Mouse (Mus musculus) neural tube, embryonic 12.5 days (tissue): ENCODE measurements around the gene Arhgef33. TPM values are rescaled to one million over a fixed set of nuclear protein-coding genes. Genes with fewer than 3 reads are reported as not detected.

Experiments used
- ATAC-seq: fragments of 200-750 bp; cut with Nextera tagmentation; 2 replicates; pipeline ENCODE4 v1.8.0; 2017; ENCODE audit warnings: low read depth, mild to moderate bottlenecking, moderate TSS enrichment, moderate library complexity; ENCODE audit not compliant: low FRiP score
- H3K27ac ChIP-seq: fragments of 300-500 bp; sonication (generic); 2 replicates; pipeline ENCODE4 v1.5.1; 2016
- H3K27me3 ChIP-seq: fragments of 300-500 bp; sonication (generic); replicated peaks from 2 replicates; pipeline ENCODE4 v1.6.1; 2016; ENCODE audit warnings: mild to moderate bottlenecking
- H3K36me3 ChIP-seq: fragments of 300-500 bp; sonication (generic); 2 replicates; pipeline ENCODE4 v1.6.1; 2016; ENCODE audit warnings: mild to moderate bottlenecking
- H3K4me1 ChIP-seq: fragments of 300-500 bp; sonication (generic); 2 replicates; pipeline ENCODE4 v1.6.1; 2016
- H3K4me2 ChIP-seq: fragments of 300-500 bp; sonication (generic); replicated peaks from 2 replicates; pipeline ENCODE4 v1.6.1; 2016; ENCODE audit warnings: mild to moderate bottlenecking
- H3K4me3 ChIP-seq: fragments of 300-500 bp; sonication (generic); 2 replicates; pipeline ENCODE4 v1.5.1; 2016
- H3K9ac ChIP-seq: fragments of 300-500 bp; sonication (generic); 2 replicates; pipeline ENCODE4 v1.6.1; 2016; ENCODE audit warnings: mild to moderate bottlenecking
- H3K9me3 ChIP-seq: fragments of 300-500 bp; sonication (generic); 2 replicates; pipeline ENCODE4 v1.6.1; 2016; ENCODE audit warnings: mild to moderate bottlenecking
- WGBS: fragments of 180-500 bp; shearing (Covaris S2); methylation state at CpG from one replicate; pipeline ENCODE4 v1.1.7; 2016; 5-methylcytosine and 5-hydroxymethylcytosine counted together
- polyA plus RNA-seq: library from polyadenylated mRNA; unstranded; fragments of >200 nt; fragmentation: Nextera tagmentation; extraction: Ambion mirVana; gene quantifications from 2 replicates; pipeline ENCODE4 v1.2.1, GENCODE M21; 2016

Arhgef33 gene
- polyA plus RNA-seq, 1 experiment from 2014 or later, result 2.0 TPM

DNA sequence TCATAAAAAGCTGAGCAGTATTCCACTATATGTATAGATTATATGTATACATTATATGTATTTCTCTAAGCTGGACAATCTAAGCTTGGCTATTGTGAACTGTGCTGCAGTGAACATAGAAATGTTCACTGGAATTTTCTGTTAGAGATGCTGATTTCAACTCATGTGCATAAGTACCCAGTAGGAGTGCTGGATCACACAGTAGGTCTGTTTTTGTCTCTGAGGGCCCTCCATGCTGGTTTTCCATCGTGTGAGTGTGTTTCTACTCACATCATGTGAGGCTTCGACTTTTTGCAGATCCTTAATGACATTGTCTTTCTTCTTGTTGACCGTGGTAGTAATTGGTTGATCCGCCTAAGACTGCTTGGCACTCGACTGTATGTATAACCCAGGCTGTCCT lies 8.4 kb upstream of the Arhgef33 start:
- no peak for ATAC-seq
- no peak overlapping the region for H3K4me3 ChIP-seq
- no peaks in the 10 kb centered on the region for H3K9me3 ChIP-seq
- H3K9ac ChIP-seq, result no peak overlapping the region
- no peaks in the 10 kb centered on the region for H3K27me3 ChIP-seq
- H3K4me1 ChIP-seq, result no peaks in the 10 kb centered on the region
- H3K4me2 ChIP-seq, result no peak overlapping the region
- WGBS, result 92% methylated on average over 5 of the region's 5 CpGs
- H3K27ac ChIP-seq, result no peak overlapping the region
- H3K36me3 ChIP-seq, result no peaks in the 10 kb centered on the region

DNA sequence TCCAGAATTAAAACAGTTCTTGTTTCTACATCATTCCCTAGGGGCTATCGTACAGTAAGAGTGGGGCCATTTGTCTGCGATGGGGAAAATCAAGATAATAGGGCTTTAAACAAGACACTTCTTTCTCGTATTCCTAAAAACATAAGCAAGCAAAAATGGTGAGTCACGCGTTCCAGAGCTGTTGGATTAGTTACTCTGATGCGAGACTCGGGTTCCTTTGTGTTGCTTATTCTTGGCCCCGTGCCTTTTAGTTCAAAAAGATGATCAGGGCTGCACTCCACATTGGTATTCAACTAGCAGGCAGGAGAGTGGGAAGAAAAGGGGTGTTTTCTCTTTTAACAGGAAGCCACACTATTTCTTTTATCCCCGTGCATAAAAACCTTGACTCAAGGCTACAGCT lies 4.6 kb downstream of the Arhgef33 start:
- Histone ChIP-seq H3K4me2 (no peak overlapping the region), H3K27me3 (no peaks in the 10 kb centered on the region), H3K9me3 (no peaks in the 10 kb centered on the region), H3K9ac (no peak overlapping the region), H3K4me1 (peaks cover 3% of the 10 kb centered on the region; the same call in 1 of the 2 replicates), H3K27ac (no peak overlapping the region), H3K36me3 (no peaks in the 10 kb centered on the region), H3K4me3 (no peak overlapping the region)
- ATAC-seq, result no peak
- 78% methylated on average over 9 of the region's 9 CpGs for WGBS

DNA sequence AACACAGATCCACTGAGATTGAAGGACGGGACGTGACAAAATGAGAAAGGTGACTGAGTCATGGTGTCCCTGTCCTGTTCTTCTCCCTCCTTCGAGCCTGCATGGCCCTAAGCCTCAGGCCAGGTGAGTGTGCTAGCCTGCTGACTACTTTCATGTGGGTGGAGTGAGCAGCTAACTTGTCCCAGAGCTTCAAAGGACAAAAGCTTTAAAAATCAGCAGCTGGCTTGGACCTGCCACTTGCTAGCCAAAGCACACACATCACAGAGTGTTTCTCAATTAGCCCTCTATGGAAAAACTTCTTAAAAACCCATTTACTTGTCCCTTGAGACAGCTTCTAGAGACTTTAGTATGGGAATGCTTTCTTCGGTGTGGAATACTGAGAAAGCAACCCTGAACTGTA lies 5.2 kb downstream of the Arhgef33 start:
- Histone ChIP-seq H3K27ac (no peak overlapping the region), H3K4me3 (no peak overlapping the region), H3K9me3 (no peaks in the 10 kb centered on the region), H3K4me1 (peaks cover 3% of the 10 kb centered on the region; the same call in 1 of the 2 replicates), H3K36me3 (no peaks in the 10 kb centered on the region), H3K27me3 (no peaks in the 10 kb centered on the region), H3K4me2 (no peak overlapping the region), H3K9ac (no peak overlapping the region)
- ATAC-seq, result no peak
- 84% methylated on average over 4 of the region's 4 CpGs for WGBS

DNA sequence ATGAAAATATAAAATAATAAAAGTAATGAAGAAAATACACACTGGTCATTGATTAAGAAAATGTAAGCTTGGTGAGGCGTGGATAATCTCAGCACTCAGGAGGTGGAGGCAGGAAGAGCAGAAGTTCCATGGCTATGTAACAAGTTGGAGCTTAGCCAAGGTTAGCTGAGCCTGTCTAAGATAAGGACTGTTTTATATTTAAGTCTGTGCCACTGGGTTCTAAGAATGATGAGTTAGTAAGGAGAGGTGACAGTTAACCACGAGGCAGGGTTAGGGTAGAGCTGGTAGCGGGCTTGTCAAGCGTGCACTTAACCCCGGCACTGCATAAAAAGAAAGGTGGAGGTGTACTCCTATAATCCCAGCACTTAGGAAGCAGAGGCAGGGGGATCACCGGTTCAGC lies 15.0 kb downstream of the Arhgef33 start:
- WGBS, result 93% methylated on average over 6 of the region's 6 CpGs
- Histone ChIP-seq H3K27me3 (no peaks in the 10 kb centered on the region), H3K9me3 (no peaks in the 10 kb centered on the region)

DNA sequence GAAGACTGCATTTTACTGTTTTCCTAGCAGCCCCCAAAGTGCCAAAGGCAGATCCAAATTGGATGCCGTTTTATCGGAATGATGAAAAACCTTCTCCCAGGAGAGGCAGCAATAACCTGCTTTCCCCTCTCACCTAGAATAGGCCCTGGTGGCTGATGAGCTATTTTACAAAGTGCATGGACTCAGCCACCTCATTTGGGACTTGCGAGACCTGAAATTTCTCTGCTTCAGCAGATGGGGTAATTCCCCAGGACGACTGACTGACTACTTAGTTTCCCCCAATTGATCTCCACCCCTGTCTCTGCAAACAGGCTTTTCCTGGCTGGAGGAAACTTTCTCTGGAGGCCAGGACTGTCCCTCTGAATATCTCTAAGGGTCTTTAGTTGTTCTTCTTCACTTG lies 15.8 kb downstream of the Arhgef33 start:
- Histone ChIP-seq H3K9ac (no peak overlapping the region), H3K27me3 (no peaks in the 10 kb centered on the region), H3K4me3 (no peak overlapping the region), H3K4me2 (no peak overlapping the region), H3K27ac (no peak overlapping the region), H3K9me3 (no peaks in the 10 kb centered on the region), H3K4me1 (no peaks in the 10 kb centered on the region), H3K36me3 (no peaks in the 10 kb centered on the region)
- WGBS, result 76% methylated on average over 4 of the region's 4 CpGs
- no peak for ATAC-seq

More for the DNA sequence above, 15.0 kb downstream of the Arhgef33 start:
- no peak overlapping the region for H3K4me3 ChIP-seq
- no peaks in the 10 kb centered on the region for H3K36me3 ChIP-seq
- no peaks in the 10 kb centered on the region for H3K4me1 ChIP-seq
- H3K9ac ChIP-seq, result no peak overlapping the region
- ATAC-seq, result no peak
- H3K27ac ChIP-seq, result no peak overlapping the region
- H3K4me2 ChIP-seq, result no peak overlapping the region

DNA sequence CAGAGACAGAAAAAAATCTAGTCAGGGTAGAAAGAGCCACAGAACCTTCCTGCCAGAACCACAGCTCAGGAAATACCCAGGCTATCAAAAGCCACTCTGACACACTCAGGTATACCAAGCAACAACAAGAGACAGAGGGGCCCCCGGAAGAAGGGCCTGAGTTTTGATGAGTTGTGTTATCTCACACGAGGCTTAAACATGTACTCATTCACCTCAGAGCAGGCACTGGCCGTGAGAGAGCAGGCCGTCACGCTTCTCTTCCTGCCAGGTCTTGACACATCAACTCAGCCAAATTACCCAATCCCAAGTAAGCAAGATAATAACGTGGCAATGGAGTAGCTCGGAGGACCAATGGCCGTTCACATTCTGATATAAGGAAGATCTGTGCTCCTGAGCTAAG lies 16.5 kb downstream of the Arhgef33 start:
- H3K27me3 ChIP-seq, result no peaks in the 10 kb centered on the region
- no peak overlapping the region for H3K4me3 ChIP-seq
- WGBS, result 84% methylated on average over 8 of the region's 8 CpGs
- H3K9ac ChIP-seq, result no peak overlapping the region
- no peak overlapping the region for H3K27ac ChIP-seq
- H3K9me3 ChIP-seq, result no peaks in the 10 kb centered on the region
- no peak overlapping the region for H3K4me2 ChIP-seq
- ATAC-seq, result no peak
- no peaks in the 10 kb centered on the region for H3K4me1 ChIP-seq
- H3K36me3 ChIP-seq, result no peaks in the 10 kb centered on the region

DNA sequence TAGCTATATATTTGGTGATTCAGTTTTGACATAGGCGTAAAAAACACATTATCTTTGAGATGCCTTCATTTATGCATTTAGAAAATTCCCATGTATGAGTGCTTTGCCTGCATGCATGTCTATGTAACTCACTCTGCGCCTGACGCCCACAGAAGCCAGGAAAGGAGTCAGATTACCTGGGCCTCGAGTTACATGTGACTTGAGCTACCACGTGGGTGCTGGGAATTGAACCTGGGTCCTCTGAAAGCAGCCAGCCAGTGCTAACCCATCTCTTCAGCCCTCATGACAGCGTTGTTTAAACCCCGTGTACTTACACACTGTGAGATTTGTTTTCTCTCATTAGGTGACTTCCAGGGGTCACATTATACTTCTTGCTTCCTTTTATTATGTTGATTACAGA lies 17.3 kb downstream of the Arhgef33 start:
- WGBS, result 86% methylated on average over 7 of the region's 7 CpGs
- Histone ChIP-seq H3K36me3 (no peaks in the 10 kb centered on the region), H3K9ac (no peak overlapping the region), H3K4me2 (no peak overlapping the region), H3K27ac (no peak overlapping the region), H3K27me3 (no peaks in the 10 kb centered on the region), H3K4me3 (no peak overlapping the region), H3K9me3 (no peaks in the 10 kb centered on the region), H3K4me1 (no peaks in the 10 kb centered on the region)
- ATAC-seq, result no peak

DNA sequence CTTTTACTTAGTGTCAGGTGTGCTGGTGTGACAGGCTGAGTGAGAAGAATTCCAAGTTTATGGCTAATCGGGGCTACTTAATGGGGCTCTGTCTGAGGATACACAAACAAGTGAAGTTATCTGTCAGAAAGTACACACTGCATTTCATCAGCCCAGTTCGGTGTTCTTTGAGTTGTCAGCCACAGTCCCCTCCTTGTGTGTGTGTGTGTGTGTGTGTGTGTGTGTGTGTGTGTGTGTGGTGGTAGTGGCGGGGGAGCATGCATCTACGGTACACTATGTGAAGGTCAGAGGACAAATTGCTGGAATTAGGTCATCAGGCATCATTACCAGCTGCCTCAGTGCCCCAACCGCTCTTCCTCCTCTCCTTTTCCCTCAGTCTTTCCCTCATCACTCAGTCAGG lies 18.2 kb downstream of the Arhgef33 start:
- ATAC-seq, result no peak

DNA sequence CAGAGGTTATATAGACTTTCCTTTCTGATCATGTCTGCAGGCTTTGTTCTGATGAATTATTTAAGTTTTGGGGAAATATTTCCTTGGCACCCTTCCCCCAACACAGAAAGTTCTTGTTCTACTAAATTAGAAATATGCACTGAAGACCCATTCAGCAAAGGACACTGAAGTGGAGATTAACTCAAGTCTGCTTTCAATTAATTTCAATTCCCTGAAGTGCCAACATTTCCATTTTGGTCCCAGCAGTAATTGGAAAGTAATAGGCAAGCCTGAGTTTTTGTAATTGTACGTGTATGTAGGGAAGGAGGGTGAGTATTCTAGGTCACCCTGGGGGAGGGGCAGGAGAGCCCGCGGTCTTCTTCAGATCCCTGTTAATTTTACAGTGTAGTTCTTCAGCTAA lies 19.2 kb downstream of the Arhgef33 start:
- H3K27me3 ChIP-seq, result no peaks in the 10 kb centered on the region
- H3K4me3 ChIP-seq, result no peak overlapping the region
- WGBS, result 76% methylated on average over 3 of the region's 3 CpGs
- no peaks in the 10 kb centered on the region for H3K36me3 ChIP-seq
- no peak overlapping the region for H3K9ac ChIP-seq
- H3K27ac ChIP-seq, result no peak overlapping the region
- H3K9me3 ChIP-seq, result no peaks in the 10 kb centered on the region
- no peak for ATAC-seq
- H3K4me2 ChIP-seq, result no peak overlapping the region
- no peaks in the 10 kb centered on the region for H3K4me1 ChIP-seq

More for the DNA sequence above, 18.2 kb downstream of the Arhgef33 start:
- Histone ChIP-seq H3K27me3 (no peaks in the 10 kb centered on the region), H3K4me3 (no peak overlapping the region), H3K4me1 (no peaks in the 10 kb centered on the region), H3K4me2 (no peak overlapping the region), H3K36me3 (no peaks in the 10 kb centered on the region), H3K9me3 (no peaks in the 10 kb centered on the region), H3K27ac (no peak overlapping the region), H3K9ac (no peak overlapping the region)
- 90% methylated on average over 5 of the region's 5 CpGs for WGBS

DNA sequence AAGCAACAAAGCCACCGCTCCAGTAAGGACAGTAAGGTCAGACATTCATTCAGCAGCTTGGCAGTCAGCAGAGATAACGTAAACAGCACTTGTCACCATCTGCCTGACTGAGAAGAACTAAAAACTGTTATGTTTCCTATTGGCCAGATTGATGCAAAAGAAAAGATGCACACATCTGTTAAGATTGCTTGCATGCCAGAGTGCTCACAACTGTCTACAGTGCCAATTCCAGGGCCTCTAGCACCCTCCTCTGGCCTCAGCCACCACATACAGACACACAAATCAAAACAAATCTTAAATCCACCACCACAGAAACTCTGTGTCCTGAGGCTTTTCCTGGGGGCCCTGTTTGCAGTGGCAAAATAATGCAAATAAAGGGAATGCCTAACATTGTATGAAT lies 25.2 kb downstream of the Arhgef33 start:
- Histone ChIP-seq H3K4me3 (no peak overlapping the region), H3K27ac (no peak overlapping the region), H3K9ac (no peak overlapping the region), H3K4me1 (no peaks in the 10 kb centered on the region), H3K27me3 (no peaks in the 10 kb centered on the region), H3K4me2 (no peak overlapping the region), H3K9me3 (no peaks in the 10 kb centered on the region), H3K36me3 (no peaks in the 10 kb centered on the region)
- WGBS, result 92% methylated on average over 2 of the region's 2 CpGs
- ATAC-seq, result no peak

DNA sequence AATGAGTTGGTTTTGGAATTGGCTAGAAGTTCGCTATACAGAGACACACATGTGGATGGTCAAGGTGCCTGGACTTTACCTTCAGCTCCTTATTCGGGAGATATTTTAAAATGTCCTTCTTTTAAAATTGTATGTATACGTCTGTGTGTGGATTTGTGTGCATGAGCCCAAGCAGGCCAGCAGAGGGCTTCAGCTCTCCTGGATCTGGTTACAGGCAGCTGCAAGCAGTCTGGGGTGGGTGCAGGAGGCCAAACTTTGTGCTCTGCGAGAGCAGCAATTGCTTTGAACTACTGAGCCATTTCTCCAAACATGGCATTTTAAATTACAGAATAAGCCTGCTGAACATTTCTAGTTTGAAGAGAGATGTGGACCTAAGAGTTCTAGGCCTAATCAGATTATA lies 38.1 kb downstream of the Arhgef33 start:
- Histone ChIP-seq H3K4me1 (no peaks in the 10 kb centered on the region), H3K27ac (no peak overlapping the region), H3K36me3 (no peaks in the 10 kb centered on the region), H3K4me2 (no peak overlapping the region), H3K9ac (no peak overlapping the region), H3K4me3 (no peak overlapping the region), H3K27me3 (no peaks in the 10 kb centered on the region), H3K9me3 (0 out of 2 replicates have a peak, but pooled peaks cover 3% of the 10 kb centered on the region)
- 78% methylated on average over 4 of the region's 4 CpGs for WGBS
- ATAC-seq, result no peak

DNA sequence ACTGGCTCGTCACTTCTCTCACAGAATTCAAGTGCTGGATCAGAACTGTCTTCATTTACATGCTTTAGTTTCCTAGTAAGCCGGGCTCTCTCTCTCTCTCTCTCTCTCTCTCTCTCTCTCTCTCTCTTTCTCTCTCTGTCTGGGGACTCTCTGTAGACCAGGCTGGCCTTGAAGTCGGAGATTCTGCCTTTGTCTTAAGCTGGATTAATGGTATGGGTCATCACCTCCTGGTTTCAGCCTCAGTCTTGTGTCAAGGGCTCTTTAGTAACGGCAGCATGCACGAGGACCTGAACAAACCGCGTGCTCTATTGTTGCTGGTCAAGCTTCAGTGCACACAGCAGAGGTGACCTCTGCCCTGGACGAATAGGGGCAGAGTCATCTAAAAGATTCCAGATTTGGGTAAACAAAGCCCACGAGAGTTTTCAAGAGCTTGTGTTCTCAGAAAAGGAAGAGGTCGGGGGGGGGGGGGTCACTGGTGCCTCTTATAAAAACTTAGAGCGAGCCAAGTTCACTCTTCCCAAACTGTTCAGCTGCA lies 39.5 kb downstream of the Arhgef33 start:
- WGBS, result 17% methylated on average over 11 of the region's 11 CpGs
- Histone ChIP-seq H3K9me3 (0 out of 2 replicates have a peak, but pooled peaks cover 3% of the 10 kb centered on the region), H3K4me1 (no peaks in the 10 kb centered on the region), H3K27me3 (no peaks in the 10 kb centered on the region), H3K4me3 (no peak overlapping the region), H3K27ac (no peak overlapping the region), H3K4me2 (no peak overlapping the region), H3K9ac (no peak overlapping the region), H3K36me3 (no peaks in the 10 kb centered on the region)
- no peak for ATAC-seq

DNA sequence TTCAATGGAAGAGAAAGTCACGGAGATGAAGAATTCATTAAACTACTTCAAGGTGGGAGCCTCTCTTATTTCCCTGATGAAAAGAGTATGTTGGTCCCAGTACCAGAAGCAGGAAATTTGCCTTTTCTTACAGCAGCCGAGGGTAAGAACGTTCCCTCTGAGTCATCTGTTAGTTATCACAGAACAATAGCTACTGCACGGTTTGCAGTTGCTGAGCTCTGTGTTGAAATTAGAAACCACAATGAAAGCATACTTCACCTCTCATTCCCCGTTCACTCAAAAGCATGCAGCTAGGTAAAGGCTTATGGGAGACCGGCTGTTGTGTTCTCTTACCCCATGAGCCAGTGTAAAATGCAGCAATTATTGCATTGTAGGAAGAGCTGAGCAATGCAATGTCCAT lies 40.0 kb downstream of the Arhgef33 start:
- no peak overlapping the region for H3K4me3 ChIP-seq
- no peaks in the 10 kb centered on the region for H3K27me3 ChIP-seq
- H3K4me2 ChIP-seq, result no peak overlapping the region
- H3K4me1 ChIP-seq, result no peaks in the 10 kb centered on the region
- no peak overlapping the region for H3K9ac ChIP-seq
- WGBS, result 55% methylated on average over 6 of the region's 6 CpGs
- 0 out of 2 replicates have a peak, but pooled peaks cover 3% of the 10 kb centered on the region for H3K9me3 ChIP-seq
- no peak for ATAC-seq
- H3K36me3 ChIP-seq, result no peaks in the 10 kb centered on the region
- H3K27ac ChIP-seq, result no peak overlapping the region
